Mouse (Mus musculus) testis, postnatal 10 days (tissue): ENCODE measurements around the gene Hoxa10.

Experiments used
- DNase-seq: peaks from one replicate; pipeline ENCODE4 v3.0.0; 2021; ENCODE audit warnings: low spot score

Gene Hoxa10

GRCm38 (mm10) chr6:52182030-52182429 is 58.6 kb downstream of the Hoxa10 start:
- DNase-seq = no peak
